Mouse (Mus musculus) heart, adult 10 weeks (tissue): ENCODE measurements around the gene Prph2. TPM values are rescaled to one million over a fixed set of nuclear protein-coding genes. Genes with fewer than 3 reads are reported as not detected.

ENCODE experiments used
- polyA plus RNA-seq: library from polyadenylated mRNA; stranded (reverse); fragments of 350-450 nt; fragmentation: Illumina TruSeq; extraction: RNeasy Lipid Tissue Mini Kit (QIAGEN cat#74804); gene quantifications from one replicate; pipeline ENCODE4 v1.2.3, GENCODE M21; 2014; ENCODE audit warnings: low read depth, low replicate concordance

Prph2 gene
- polyA plus RNA-seq, result not detected

DNA sequence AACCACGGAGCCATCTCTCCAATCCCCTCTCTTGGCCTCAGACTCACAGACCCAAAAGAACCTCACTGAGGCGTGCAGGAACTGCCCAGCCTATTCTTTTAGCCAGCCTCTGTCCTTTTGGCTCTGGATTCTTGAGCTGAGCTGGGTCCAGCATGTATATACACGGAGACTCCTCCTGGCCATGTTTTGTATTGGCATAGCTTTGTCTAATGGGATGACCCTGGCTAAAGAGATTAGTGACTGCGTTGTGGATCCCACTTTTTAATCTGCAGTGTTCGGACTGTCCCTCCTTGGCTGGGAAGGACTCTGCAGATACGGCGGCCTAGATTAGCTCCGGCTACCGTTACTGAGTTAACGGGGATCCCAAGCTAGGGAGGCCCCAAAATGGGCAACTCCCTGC, at the start of gene Prph2:
Gene Prph2, plus strand, starts transcription at position 274 of the 400 bp plus-strand sequence.

DNA sequence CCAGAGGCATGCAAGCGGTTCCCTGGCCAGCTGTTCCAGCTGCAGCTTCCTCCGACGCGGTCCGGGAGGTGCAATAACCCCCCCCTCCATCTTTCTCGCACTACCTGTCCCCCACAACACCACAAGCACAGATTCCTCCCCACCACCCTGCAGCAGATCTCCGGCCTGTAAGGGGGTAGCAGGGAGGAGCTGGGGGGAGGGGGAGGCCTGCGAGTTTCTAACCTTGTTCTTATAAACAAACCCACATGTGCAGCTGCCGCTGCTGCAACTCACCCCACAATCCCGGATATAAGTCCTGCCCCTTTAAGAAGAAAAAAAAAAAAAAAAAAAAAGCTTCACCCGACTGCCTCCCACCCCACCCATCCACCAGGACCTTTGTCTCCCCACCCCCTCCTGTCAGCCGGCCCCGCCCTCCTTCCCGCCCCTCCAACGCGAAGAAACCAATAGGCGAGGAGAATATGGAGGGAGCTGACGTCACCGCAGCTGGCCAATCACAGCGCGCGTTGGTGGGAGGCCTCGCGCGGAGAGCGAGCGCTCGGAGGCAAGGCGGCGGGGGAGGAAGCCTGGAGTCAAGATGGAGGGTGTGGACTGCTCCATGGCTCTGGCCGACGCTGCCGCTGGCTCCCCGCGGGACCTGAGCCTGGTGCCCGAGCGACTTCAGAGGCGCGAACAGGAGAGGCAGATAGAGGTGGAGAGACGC, 20.0 kb upstream of the Prph2 start, which contains the start of gene Tbcc:
Gene Tbcc, plus strand, starts transcription at position 569 of the 700 bp plus-strand sequence.

Other genes with a start within 250 kb of the Prph2 start
- gene Rrp36, start 236.1 kb upstream of the Prph2 start, polyA plus RNA-seq, result 19.7 TPM
- gene Mea1, start 231.7 kb upstream of the Prph2 start, polyA plus RNA-seq, result 53.7 TPM
- gene Klhdc3, start 229.5 kb upstream of the Prph2 start, polyA plus RNA-seq, result 59.2 TPM
- gene Ppp2r5d, start 205.3 kb upstream of the Prph2 start, polyA plus RNA-seq, result 34.8 TPM
- gene Pex6, start 199.0 kb upstream of the Prph2 start, polyA plus RNA-seq, result 33.9 TPM
- gene Gnmt, start 181.3 kb upstream of the Prph2 start, polyA plus RNA-seq, result 6.3 TPM
- 23.0 TPM for gene Cnpy3, start 158.2 kb upstream of the Prph2 start, polyA plus RNA-seq
- gene Ptcra, start 146.7 kb upstream of the Prph2 start, polyA plus RNA-seq, result not detected
- 32.7 TPM for gene 2310039H08Rik, start 137.8 kb upstream of the Prph2 start, polyA plus RNA-seq
- gene Rpl7l1, start 127.8 kb upstream of the Prph2 start, polyA plus RNA-seq, result 54.9 TPM
- 10.0 TPM for gene Bicral, start 52.0 kb upstream of the Prph2 start, polyA plus RNA-seq
- gene Tbcc, start 19.8 kb upstream of the Prph2 start, polyA plus RNA-seq, result 17.7 TPM
- 48.3 TPM for gene Ubr2, start 100.1 kb downstream of the Prph2 start, polyA plus RNA-seq